Mouse (Mus musculus) kidney, adult 9 months (tissue): ENCODE results near the gene Ephb2.

Experiments
- DNase-seq: peaks from one replicate; pipeline ENCODE4 v3.0.0; 2022

Ephb2 gene

DNA sequence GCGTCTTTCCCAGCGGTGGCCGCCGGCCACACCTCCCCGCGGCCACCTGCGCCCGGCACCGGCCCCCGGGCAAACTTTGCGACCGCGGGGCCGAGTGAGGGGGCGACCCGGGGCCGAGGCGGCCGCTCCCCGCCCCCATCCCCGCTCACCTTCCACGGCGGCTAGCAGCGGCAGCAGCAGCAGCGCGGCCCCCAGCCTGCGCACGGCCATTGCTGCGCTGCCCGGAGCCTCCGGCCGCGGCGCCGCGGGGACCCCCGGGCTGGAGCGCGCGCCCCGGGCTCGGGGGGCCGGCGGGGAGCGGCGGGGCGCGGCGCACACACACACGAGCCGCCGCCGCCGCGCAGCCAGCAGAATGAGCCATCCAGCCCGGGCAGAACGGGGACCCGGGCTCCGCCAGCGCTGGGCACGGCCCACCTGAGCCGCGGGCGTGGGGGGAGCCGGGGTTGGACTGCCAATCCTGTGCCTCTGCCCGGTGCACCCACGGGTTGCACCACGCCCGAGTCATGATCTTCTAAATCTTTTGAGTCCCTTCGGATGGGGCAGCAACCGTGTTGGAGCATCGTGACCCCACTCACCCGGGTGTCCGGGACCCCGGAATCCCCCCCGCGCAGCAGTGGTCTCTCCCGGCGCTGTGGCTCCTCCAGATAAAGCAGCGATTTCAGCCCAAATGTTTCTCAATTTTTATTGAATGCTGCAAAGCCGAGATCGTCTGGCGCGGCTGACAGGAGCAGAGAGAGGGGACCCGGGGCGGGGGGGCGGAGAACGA, at the start of gene Ephb2:
Ephb2 (minus strand) TSS at position 368 of the 766 bp plus-strand sequence.
- DNase-seq, result peak; percentile 47

DNA sequence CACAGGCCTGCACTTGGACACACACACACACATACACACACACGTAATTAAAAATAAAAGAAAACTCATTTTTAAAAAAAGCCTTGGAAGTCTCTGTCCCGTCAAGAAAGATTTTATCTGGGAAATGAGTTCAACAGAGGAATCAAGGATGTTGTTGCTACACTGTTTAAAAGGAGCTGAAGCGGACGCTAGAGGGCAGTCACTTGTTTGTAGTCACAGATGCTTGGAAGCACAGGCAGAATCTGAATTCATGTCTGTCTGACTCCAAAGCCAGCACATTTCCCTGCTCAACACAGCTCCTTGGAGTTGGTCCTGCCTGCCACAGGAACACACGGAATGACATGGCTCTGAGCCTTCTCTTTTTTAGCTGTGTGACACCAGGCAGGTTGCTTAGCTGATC, 42.8 kb upstream of the Ephb2 start:
- peak; percentile 14 for DNase-seq

DNA sequence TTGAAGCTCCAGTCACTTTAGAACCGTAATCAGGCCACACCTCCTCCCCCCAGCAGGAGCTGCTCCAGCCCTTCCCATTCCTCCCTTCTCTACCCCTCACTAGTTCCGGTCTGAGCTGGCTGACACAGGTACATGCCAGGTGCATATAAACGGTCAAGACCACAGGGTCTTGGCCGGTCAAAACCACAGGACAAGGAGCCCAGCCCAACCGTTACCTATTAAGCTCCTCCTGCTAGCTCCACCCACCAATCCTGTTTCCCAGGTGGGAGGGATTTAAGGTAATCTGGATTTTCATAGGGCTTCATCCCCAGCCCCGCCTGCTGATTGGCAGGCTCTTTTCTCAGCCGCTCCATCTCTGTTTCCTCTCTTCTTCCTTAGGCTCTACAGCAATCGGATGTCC, 42.4 kb upstream of the Ephb2 start:
- DNase-seq, result no peak

DNA sequence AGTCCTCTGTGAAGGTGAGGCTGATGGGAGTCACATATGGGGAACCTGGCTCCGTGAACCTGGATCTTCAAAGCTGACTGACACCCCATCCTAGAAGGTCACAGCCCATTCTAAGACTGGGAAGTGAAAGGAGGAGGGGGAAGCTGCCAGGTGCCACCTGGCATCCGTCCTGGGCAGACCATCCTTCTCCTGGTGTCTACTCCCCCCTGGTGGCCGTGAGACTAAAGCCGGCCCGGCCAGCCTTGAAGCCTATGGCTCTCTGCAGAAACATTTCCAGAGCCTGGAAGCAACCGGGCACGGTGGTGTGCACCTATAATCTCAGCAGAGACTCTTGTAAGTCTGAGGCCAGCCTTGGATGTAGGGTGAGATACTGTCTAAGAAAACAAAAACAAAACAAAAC, 41.2 kb upstream of the Ephb2 start:
- DNase-seq, result peak; percentile 44

DNA sequence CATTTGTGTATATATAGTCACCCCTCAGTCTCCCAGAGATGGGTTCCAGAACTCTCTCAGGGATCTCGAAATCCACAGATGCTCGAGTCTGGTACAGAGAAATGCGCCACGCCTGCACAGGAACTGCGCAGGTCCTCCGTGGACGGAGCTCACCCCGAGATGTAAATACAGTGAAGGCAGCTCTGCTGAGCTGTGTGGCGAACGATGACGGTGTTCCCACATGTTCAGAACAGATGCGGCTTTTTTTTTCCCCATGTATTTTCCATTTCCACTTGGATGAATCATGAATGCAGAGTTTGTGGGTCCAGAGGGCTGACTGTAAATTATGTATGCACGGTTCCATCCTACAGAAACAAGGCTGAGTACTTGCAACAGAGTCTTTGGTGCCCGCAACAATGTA, 39.2 kb upstream of the Ephb2 start:
- no peak for DNase-seq

DNA sequence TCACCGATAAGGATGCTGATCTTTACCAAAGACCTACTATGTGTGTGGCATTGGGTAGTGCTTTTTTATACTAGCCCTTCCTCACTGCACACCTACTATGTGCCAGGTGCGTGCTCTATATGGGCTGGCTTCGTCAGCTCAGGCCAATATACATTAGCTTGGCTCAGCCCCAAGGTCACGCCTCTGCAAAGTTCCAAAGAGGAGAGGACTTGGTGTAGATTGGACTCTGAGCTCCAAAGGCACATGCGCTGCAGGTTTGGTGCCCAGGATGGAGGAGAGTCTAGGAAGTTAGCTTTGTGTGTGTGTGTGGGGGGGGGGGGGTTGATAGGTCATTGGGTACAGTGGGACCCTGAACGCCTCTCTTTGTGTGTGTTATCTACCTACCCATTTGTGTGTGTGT, 32.6 kb upstream of the Ephb2 start:
- no peak for DNase-seq

DNA sequence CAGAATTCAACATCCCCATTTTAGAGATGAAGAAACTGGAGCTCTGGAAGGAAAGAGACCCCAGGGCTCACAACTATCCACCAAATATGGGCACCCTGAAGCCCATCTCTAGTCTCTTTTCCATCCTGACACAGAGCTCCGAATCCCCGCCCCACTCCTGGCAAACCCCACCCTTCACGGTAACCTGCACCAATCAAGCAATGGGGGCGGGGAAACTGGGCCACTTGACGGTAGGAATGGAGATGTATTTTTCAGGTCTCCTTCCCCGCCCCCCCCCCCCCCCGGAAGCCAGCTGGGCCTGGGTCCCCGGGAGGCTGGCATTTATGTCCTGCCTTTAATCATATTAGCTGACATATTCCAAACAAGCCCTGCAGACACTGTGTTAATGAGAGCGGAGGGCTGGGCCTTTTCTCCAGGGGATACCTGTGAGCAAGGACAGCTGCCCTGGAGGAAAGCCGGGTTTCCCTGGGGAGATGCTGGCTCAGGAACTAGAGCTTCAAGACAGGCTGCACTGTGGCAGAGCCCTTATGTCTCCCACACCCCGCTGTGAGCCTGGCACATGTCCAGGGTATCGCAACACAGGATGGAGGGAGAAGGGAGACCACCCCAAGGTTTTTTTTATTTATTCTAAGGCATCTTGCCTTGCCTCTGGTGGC, 32.0 kb upstream of the Ephb2 start:
- no peak for DNase-seq

DNA sequence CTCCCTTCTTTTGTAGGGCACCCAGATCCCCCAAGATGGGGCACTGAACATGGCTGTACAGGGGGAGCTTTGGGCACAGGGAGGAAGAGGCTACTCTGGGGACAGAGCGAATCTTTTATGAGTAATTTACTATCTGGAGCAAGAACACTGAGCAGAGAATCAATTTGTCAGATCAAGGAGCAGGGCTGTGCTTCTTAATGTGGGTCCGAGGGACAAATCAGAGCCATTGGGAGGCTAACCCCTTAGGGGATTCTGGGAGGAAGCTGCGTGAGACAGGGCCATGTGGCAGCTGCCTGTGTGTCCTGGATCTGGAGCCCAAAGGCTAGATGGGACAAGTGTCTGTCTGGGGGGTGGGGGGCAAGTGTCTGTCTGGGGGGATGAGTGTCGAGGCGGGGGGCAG, 29.7 kb upstream of the Ephb2 start:
- no peak for DNase-seq

DNA sequence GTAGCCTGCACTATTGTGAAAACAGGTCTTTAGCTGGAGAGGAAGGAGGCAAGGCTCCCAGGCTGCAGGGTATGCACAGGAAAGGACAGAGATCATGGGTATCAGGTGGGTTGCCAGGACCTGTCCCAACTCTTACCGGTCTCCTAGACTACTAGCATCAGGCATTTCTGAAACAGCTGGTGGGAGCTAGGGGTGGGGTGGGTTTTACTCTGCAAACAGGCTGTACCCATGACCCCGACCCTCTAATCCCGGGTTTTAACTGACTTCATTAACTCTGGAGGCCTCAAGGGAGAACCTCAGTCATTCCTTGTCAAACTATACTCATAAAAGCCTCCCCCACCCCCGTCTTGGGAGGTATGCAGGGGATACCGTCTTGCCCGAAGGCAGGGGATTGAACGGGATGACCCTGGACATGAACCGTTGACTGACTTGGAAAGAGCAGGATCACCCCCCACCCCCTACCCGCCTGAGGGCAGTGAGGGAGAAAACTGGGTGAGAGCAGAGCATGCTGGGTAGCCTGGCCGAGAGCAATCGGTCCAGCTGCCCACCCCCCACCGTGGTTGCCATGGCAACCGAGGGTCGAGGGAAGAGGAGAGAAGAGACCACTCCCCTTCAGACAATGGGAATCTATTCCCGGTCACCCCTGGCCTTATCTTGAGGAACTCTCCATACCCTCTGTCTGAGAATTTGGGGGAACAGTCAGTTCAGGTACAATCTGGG, 29.1 kb upstream of the Ephb2 start:
- DNase-seq, result no peak

DNA sequence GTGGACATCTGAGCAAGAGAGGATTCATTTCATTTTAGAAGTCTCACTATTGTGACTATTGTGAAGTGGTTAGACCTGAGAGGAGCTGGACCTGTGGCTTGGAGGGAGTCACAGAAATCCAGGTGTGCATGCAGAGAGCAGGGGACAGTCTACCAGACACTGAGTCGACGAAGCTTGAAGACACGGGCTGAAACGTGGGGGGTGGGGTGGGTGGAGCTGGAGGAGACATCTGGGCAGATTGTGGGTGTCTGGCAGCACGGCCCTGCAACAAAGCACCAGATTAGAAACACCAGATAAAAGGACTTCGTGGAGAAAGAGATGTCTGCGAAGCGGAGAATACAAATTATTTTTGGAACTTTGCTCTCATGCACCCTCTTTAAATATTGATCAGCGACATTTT, 27.7 kb upstream of the Ephb2 start:
- no peak for DNase-seq

DNA sequence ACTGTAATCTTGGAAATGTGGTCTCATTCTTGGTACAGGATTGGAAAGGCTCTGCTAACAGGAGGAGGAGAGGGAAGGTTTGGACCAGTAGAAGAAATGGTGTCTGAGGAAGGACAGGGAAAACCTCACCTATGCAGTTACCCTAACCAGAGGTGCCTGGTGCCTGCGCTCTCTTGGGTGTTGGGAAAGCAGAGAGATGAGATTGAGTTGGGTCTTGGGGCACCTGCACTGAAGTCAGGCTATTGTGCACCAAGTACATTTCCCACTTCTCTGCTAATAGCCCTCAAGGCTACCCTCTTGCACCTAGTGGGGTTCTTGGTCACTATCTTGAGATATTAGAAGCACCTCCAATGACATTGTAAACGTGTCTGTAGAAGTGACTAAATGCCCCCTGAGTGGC, 26.6 kb upstream of the Ephb2 start:
- no peak for DNase-seq

DNA sequence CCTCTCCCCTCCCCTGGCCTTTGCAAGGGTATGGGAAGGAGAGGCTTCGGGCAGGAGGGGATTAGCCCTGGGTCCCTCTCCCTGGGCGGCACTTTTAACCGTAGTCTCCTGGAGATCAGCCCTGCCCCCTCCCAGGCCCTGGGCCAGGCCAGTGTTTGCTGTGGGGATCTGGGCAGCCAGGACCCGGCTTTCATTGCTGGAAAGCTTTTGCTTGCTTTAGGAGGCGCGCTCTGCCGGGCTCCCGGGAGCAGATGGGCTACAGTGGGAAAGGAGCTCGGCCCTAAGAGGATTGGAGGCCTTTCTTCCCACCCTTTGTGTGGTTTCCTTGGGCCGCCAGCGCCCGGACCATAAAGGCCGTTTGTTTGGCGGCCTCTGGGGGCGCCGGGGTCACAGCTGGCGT, 26.0 kb upstream of the Ephb2 start:
- no peak for DNase-seq

DNA sequence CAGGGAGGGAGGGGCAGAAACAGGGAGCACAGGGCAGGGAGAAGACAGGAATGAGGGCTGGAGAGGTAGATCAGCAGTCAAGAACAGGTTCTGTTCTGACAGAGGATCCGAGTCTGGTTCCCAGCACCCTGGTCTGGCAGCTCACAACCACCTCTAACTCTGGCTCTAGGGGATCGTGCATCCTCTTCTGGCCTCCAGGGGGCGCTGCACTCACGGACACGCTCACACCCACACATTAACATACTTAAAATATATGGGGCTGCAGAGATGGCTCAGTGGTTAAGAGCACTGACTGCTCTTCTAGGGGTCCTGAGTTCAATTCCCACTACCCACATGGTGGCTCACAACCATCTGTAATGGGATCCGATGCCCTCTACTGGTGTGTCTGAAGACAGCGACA, 24.2 kb upstream of the Ephb2 start:
- DNase-seq, result no peak

DNA sequence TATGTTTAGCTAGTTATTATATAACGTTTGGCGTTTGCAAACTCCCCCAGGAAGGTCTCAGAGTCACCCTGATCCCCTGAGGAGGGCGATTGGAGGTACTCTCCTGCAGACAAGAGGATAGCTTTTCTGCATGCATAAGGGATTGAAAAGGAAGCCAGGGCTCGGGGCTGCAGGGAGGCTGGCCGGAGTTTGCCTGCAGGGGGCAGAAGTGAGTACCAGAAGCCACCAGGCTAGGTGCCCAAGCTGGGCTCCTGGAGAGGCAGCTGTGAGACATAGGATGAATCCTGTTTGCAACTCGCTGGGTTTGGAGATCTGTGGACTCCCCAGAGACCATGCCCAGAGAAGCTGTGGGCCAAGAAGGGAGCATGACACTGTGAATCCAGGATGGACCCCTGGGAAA, 19.3 kb upstream of the Ephb2 start:
- no peak for DNase-seq

DNA sequence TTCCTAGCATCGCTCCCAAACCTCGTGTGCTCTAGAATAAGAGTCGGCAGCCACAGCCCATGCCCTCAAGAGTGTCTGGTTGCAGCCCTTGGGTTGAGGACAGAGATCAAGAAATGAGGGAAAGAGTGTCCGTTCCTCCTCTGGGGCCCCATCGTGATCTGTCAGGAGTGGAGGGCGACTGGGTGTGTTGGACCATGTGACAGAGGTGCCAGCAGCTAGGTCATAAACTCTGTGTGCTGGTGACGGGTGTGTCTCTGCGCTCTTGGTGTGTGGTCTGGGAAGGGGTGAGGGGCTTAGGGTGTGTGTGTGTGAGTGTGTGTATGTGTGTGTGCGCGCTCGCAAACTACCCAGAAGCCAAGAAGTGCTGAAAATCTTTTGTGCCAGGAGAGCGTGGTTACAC, 17.2 kb upstream of the Ephb2 start:
- no peak for DNase-seq

DNA sequence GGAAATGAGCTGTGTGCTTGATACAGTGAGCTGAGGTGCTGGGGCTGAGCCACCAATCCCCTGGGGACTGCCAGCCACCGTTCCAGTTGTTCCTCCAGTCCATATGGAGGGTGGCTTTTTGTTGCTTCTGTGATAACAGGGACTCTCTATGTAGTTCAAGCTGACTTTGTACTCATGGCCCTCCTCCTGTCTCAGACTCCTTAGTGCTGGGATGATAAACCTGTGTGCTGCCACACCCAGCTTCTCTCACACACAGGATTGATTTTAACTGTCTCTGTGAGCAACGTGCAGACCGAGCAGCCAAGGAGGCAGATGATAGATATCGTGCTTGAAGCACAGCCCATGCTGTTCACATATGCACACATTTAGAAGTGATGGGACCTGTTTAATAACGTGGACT, 16.3 kb upstream of the Ephb2 start:
- DNase-seq, result no peak

DNA sequence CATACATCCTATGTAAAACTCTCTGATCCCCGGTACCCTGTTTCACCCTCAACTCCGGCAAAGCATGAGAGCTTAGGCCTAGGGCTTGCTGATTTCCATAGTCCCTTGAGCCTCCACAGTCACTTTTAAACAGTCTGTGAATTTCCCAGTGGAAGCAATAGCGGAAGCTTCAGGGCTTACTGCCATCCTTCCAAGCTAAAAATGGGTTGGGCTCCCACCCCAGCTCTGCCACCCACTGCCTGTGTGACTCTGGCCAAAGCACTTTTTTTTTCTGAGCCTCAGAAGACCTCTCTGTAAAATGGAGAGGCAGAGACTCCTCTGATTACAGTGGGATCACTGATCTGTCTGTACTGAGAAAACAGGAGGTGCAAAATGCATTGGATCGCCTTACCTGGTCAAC, 12.8 kb upstream of the Ephb2 start:
- DNase-seq, result no peak

DNA sequence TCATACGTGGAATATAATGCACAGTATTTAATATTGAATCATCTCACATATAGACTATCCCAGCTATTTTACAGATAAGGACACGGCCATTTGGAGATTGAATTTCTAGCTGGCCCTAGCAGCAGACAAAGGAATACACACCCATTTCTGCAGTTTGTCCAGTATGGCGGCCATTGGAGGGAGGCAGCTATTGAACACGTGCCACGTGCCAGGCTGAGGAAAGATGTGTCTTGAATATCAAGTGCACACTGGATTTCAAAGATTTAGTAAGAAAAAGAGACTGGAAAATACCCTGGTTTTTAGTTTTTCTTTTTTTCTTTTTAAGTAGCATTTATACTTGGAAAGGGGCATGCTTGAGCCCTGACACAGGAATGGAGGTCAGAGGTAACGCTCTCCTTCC, 11.4 kb upstream of the Ephb2 start:
- DNase-seq, result no peak

DNA sequence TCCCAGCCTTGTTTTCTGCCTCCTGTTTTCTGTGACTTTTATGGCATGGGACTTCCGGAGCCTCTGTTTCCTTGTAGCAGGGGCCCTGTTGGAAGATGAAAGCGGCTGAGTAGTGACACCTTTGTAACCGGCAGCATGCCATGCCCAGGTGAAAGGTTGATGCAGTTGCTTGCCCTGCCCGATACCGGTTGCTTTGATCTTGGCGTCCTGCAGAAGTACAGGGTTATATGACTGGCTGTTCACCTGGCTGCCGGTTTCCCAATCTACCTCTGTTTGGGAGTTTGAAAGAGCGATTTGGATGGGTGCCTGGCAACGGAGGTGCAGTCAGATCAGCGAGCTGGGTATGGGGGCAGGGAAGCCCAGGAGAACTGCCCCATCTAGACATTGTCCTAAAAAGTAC, 7.0 kb upstream of the Ephb2 start:
- no peak for DNase-seq

DNA sequence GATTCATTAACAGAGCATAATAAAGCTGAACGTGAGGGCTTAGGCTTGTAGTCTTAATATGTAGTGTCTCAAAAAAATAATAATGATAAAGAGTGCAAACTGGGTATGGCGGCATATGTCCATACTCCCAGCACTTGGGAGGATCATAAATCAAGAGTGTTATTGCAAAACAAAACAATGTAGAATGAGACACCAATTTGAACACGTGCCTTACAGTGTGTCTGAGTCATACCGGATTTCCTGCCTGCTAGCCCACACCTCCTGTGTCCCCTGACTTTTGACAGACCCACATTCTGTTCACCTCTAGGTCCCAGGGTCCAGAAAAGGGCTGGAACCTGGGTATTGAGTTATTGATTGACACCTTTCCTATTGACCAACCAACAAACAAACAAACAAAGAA, 6.2 kb upstream of the Ephb2 start:
- no peak for DNase-seq

DNA sequence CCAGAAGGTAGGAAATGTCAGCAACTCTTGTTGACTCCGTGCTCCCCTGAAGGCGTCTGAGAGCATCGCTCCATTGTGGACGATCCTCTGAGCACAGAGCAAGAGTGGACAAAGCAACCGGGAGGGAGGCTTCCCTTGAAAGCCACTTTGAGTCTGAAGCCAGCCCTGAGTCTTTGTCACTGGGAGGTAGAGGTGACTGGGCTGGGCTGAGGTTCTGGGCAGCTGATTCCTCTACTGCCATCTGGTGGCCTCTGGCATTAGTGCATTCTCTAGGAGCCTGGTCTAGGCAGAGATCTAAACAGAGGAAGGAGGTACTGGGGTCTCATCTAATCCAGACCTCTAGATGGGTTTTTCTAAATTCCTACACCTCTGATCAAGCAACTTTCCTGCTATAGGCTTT, 5.3 kb upstream of the Ephb2 start:
- DNase-seq, result peak; percentile 83

DNA sequence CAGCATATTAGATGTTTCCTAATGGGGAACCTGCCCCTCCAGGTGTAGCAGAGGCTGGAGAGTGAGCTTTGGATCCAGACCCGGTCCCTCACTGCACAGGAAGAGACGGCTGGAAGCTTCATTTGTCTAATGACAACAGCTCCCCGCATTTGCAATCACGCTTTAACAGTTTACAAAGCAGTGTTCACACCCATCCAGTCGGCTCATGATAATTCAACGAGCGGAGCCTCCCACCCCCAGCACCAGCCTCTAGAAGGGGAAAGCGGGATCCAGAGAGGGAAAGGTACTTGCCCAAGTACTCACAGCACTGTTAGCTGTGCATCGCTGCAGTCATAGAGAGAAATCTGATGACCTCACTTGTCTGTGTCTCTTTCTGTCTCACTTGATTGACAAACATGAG, 2.7 kb upstream of the Ephb2 start:
- no peak for DNase-seq

DNA sequence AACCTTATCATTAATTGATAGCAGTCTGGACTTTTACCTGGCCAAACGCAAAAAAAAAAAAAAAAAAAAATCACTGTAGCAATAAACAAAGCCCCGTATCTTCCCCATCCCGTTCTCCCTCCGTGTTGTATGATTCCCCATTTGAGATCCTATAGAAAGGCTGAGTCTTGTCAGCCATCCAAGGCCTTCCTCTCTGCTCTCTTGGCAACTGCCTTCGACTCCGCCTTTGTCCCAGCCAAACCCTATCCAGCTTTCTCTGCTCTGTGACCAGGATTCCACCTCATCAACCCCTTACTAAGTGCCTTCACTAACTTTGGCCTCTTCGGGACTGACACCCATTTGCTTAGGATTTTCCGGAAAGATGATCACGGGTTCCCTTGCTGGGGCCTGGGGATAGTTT, 2.2 kb upstream of the Ephb2 start:
- DNase-seq, result no peak

DNA sequence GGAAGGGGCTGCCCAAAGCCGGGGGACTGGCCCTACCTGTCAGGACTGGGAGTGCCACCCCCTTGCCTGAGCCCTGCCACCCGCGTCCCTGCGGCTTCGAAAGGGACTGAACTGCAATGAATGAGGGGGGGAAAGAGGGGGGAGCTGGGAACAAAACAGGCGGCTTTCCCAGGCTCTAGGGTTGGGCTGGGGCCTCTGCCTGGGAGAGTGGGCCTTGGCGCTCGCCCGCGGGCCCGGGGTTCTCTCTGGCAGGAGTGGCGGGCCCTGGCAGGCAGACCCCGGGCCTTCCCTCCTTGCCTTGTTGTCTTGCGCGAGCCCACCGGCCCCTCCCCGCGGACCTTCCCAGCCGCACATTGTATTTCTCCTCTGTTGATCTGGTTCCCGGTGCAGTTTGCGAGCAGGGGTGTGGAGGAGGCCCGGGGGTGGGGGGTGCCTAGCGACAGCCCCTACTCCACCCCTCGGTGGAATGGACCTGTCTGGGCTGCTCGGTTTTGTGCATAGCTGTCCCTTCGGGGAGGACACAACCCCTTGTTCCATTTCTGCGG, 671 bp upstream of the Ephb2 start:
- DNase-seq, result no peak
